Mouse (Mus musculus): ENCODE data around the gene Spsb4. TPM values are rescaled to one million over a fixed set of nuclear protein-coding genes. Genes with fewer than 3 reads are reported as not detected.
"Not testable (repeated sequence)": the region's sequence is repeated elsewhere in the genome, so short reads cannot be mapped to it uniquely, and the experiment has no call there.

Spsb4 gene
- total RNA-seq, 2 experiments from 2014 or later: 1.3 to 2.2 TPM

GRCm38 (mm10) chr9:96954063-96954809 lies 64.4 kb downstream of the Spsb4 start:
- DNase-seq (ENCODE audit: low spot score): no peak

DNA sequence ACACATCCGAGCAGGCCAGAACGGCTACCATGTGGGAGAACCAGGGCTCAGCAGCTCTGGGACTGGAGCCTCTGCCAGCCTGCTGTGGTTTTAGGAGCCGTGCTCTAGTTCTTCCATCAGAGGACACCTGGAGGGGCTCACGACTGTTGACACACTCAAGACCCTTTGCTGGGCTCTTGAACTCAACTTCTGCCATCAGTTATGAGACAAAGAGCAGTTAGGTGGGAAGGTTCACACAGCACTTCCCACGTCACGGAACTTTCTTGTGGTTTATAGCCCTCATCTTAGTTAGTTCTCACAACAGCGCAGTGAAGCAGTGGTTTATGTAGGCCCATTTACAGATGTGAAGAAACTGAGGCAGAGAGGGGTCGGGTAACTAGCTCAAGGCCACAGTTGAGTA lies 65.2 kb downstream of the Spsb4 start:
- no peak for DNase-seq (ENCODE audit: low spot score)

GRCm38 (mm10) chr9:96952310-96952975 lies 66.2 kb downstream of the Spsb4 start:
- no peak for DNase-seq (ENCODE audit: low spot score)

- DNase-seq (ENCODE audit: low spot score): no peak
These were observed 69.1 kb downstream of the Spsb4 start for GRCm38 (mm10) chr9:96949551-96949950.

DNA sequence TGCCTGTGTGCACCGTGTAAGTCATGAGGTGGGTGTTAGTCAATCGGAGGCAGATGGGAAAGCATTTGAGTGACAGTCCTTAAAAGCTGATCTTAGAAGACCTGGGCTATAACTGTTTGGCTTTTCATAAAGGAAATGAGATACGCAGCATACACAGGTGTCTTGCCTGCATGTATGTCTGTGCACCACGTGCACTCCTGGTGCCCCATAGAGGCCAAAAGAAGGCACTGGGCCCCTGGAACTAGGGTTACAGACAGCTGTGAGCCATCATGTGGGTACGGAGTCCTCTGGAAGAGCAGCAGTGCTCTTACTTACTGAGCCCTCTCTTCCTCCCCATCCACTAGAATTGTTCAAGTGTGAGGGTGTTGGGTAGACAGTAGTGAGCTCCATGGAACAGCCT lies 70.1 kb downstream of the Spsb4 start:
- DNase-seq (ENCODE audit: low spot score): no peak

DNA sequence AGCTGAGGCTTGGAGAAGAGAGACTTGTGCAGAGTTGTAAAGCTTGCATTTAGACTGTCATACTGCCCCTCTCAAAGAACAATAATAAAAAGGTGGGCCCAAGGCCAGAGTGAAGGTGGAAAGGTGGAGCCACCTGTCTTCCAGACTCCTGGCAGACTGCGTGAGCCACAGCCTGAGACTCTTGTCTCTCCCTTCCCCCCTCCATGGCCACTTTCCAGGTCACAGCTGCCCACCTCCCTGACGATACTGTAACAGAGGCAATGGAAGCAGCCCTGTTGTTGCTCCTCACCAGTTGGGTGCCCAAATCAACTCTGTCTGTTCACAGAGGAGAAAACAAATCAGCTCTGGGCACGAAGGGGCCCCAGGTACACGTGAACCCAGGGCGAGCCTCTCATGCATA lies 71.5 kb downstream of the Spsb4 start:
- DNase-seq (ENCODE audit: low spot score): no peak

GRCm38 (mm10) chr9:96944517-96944916 lies 74.1 kb downstream of the Spsb4 start:
- DNase-seq (ENCODE audit: low spot score): no peak

GRCm38 (mm10) chr9:96942975-96943374 lies 75.7 kb downstream of the Spsb4 start:
- DNase-seq (ENCODE audit: low spot score): no peak

DNA sequence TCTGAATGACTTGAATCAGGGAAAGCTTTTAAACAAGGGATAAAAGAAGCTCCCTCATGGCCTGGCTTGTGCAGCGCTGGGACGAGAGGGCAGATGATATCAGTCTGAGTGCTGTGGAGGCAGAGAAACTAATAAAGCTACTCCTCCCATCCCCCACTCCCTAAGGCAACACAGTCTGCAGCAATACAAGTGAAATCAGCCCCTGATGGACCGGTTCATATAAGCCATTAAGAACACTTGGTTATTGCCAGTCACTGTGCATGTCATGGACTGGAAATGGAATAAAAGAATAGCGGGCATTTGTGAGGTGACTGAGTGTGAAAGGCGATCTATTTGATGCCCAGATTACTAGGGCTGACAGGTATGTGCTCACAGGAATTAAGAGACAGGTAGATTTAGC lies 79.8 kb downstream of the Spsb4 start:
- DNase-seq (ENCODE audit: low spot score): no peak

DNA sequence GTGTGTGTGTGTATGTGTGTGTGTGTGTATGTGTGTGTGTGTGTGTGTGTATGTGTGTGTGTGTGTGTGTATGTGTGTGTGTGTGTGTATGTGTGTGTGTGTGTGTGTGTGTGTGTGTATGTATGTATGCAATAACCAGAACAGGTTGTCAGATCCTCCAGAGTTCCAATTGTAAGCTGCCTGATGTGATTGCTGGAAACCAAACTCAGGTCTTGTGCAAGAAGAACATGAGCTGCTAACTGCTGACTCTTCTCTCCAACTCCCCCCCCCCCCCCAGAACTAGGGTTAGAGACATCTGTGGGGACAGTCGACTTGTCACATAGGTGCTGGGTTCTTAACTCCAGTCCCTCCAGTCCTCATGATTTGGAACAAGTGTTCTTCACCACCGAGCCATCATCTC lies 82.2 kb downstream of the Spsb4 start:
- not testable (repeated sequence) for DNase-seq (ENCODE audit: low spot score)

DNA sequence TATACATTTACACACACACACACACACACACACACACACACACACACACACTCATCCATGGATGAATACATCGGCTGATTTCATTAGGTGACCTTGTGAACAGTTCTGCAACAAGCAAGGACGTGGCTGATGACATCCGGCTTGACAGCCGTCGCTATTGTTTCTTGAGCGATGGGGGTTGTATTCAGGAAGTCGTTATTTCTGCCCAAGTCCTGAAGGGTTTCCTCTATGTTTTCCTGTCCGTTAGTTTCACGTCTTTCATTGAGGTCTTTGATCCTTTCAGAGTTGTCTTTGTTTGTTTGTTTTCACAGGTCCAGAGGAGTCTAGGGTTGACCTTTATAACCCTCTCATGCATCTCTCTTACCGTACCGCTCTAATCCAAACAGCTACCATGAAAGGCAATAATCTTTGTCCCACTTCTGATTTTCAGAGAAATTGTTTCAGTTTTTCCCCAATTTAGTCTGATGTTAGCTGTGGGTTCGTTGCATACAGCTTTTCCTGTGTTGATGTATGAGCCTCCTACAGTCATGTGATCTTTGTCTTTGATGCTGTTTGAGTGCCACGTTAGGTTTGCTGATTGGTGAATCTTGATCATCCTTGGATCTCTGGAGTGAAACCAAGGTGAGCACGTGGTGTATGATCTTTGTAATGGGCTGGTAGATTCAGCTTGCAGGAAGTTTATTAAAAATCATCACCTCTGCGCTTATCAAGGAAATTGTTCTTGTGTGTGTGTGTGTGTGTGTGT lies 82.9 kb downstream of the Spsb4 start:
- no peak for DNase-seq (ENCODE audit: low spot score)

DNA sequence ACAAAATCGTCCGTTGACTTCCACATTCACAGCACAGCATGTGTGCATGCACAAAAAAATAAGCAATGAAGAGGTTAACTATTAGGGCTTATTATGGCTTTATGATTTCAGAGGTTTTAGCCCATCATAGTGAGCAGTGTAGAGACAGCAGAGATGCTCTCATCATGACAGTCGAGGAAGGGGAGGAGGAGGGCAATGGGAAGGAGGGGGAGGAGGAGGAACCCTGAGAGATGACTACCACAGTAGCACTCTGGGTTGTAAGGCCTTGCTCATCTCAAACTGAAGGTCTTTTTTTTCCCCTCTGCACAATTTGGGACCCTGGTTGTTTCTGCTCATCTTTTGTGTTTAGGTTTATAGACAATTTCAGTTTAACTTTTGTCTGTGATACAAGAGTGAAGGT lies 83.8 kb downstream of the Spsb4 start:
- no peak for DNase-seq (ENCODE audit: low spot score)

- DNase-seq (ENCODE audit: low spot score): no peak
These were observed 85.9 kb downstream of the Spsb4 start for GRCm38 (mm10) chr9:96932751-96933150.

DNA sequence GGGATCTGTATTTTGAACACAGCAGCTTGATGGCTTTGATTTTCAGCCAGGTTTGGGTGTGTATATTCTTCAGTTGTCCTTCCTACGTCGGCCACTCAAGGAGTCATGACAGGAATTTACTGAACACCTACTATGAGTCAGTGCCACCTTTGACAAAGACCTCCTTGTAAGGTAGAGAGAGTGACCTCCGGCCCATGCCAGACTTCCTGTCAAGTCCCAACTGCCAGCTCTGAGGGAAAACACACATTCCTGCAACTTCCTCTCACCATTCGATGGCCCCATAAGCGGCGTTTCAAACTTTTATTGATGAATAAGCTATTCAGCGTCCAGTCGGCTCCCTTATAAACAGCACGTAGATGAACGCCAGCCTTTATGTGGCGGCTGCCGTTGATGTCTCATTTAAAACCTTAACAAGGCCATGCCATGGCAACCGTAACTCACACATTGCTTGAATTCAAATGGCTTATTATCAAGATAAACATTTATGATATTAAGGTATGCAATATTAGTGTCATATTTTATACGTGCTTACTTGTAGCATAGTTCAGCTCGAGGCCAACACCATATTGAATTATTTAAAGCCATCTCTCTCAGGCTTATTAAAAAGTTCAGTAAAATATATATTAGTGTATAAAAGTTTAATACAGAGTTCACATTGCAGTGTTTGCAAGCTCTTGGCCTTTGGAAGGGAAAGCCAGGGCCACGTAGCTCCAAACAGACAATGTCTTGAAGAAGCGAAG lies 94.9 kb downstream of the Spsb4 start:
- DNase-seq (ENCODE audit: low spot score): no peak

DNA sequence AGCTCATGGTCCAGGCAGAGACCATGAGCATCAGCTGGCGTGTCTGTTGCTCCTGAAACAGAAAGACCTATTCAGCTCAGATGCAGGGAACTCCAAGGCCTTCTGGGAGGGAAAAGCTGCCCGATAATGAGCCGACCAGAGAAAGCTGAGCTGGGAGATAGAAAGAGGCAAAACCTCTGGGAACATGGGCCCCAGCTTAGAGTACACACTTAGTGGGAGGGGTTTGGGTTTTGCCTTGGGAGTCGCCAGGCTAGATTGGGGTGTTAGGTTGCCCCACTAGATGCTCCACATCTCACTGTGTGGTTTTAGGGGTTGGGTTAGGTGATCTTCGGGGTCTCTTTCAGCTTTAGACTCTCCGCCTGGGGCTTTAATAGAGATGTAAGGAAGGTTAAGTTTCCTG lies 95.5 kb downstream of the Spsb4 start:
- no peak for DNase-seq (ENCODE audit: low spot score)

DNA sequence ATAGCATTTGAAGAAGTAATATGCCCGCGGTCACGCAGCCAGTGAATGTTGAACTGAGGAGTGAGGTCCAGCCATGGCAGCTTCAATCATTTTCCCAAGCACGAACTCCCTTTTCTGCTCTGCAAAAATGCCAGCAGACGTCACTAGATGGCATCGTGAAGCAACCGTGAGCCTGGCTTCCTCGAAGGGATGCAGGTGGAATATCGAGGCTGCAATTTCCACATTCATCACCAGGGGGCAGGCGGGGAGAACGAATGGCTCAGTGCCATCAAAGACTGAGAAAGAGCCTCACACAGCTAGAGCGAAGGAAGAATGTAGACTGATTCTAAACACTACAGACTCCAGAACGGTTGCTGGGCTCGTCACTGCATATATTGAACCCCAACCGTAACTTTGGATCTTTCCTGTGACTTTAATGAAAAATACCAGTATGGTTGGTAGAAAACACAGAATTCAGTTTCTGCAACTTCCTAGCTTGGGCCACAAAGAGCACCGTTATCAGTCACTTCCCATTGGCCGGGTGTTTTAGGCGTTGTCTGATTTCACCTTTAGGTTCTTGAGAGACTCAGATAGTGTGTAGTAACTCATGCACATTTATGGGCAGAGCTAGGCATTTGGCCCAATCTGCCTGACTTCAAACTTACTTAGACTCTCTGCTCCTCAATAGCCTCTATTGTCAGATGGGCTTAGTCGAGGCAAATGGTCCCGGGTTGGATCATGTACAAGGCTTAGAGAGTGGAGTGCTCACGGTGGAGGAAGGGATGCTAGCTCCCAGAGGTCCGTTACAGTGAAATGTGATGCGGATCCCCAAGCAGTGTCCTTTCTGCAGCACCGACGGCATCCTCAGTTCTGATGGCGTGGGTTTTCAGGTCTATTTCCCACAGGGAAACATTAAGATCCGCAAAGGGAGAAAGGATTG lies 101.8 kb downstream of the Spsb4 start:
- peak; percentile 94 for DNase-seq (ENCODE audit: low spot score)

DNA sequence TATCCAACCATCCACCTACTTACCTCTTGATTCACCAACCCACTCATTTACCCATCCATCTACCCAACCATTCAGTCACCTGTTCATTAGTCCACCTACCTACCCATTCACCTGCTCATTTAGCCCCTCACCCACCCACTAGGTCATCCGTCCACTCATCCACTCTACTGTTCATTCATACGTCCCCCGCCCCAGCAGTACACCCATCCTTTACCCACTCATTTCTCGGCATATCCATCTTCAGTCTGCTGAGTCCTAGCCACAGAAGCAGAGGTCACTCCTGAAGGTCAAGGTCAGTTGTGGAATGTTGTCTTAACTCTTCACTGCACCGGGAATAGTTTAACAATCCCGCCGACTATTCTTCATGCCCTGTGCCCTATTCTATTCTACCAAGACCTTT lies 102.6 kb downstream of the Spsb4 start:
- no peak for DNase-seq (ENCODE audit: low spot score)

GRCm38 (mm10) chr9:96914851-96915250 lies 103.8 kb downstream of the Spsb4 start:
- no peak for DNase-seq (ENCODE audit: low spot score)

GRCm38 (mm10) chr9:96914005-96914404 lies 104.6 kb downstream of the Spsb4 start:
- DNase-seq (ENCODE audit: low spot score): no peak

DNA sequence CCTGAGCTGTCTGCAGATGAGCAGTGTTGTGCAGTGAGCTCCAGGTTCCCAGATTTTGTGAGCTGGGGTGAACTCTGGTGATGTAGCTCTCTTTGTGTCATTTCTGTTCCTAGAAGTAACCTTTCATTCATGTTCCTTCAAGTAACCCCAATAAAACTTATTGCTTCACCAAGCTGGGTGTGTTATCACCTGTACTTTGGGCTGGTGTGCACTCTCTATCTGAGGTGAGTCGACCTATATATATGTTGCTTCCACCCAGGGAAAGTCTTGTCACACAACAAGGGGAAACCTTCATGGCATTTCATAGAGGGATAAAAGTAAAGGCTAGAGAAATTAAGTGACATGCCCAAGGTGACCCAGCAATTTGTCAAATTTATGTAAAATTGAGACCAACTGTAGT lies 109.1 kb downstream of the Spsb4 start:
- DNase-seq (ENCODE audit: low spot score): no peak

- DNase-seq (ENCODE audit: low spot score): no peak
These were observed 109.9 kb downstream of the Spsb4 start for GRCm38 (mm10) chr9:96908737-96909136.
